Mouse (Mus musculus) lung, postnatal 25 days (tissue): ENCODE data around the gene Zwint.
A peak's percentile ranks its signal among the peaks of the same experiment; 100 is the strongest.

Experiments
- DNase-seq: peaks from one replicate; pipeline ENCODE4 v3.0.0; 2022; ENCODE audit warnings: low spot score

Zwint gene

GRCm38 (mm10) chr10:72654270-72655016 lies at the start of gene Zwint:
TSS of gene Zwint (plus strand) at chr10:72654845.
- DNase-seq = peak; percentile 97

- DNase-seq = no peak
These were observed 41.3 kb upstream of the Zwint start for GRCm38 (mm10) chr10:72613125-72613915.

GRCm38 (mm10) chr10:72616153-72616552 lies 38.5 kb upstream of the Zwint start:
- no peak for DNase-seq

GRCm38 (mm10) chr10:72620527-72620926 lies 34.1 kb upstream of the Zwint start:
- peak; percentile 67 for DNase-seq

GRCm38 (mm10) chr10:72623561-72623960 lies 31.1 kb upstream of the Zwint start:
- DNase-seq = no peak

- DNase-seq = no peak
These were observed 20.5 kb upstream of the Zwint start for GRCm38 (mm10) chr10:72634125-72634524.

- no peak for DNase-seq
These were observed 3.8 kb upstream of the Zwint start for GRCm38 (mm10) chr10:72650867-72651266.

- no peak for DNase-seq
These were observed 848 bp upstream of the Zwint start for GRCm38 (mm10) chr10:72653797-72654196.

- DNase-seq = peak; percentile 10
These were observed 418 bp downstream of the Zwint start for GRCm38 (mm10) chr10:72655017-72655509.

GRCm38 (mm10) chr10:72659198-72659597 lies 4.6 kb downstream of the Zwint start:
- DNase-seq = no peak

GRCm38 (mm10) chr10:72660350-72660749 lies 5.7 kb downstream of the Zwint start:
- no peak for DNase-seq

- DNase-seq = no peak
These were observed 13.2 kb downstream of the Zwint start for GRCm38 (mm10) chr10:72667856-72668255.

- DNase-seq = no peak
These were observed 14.4 kb downstream of the Zwint start for GRCm38 (mm10) chr10:72669086-72669485.

- DNase-seq = no peak
These were observed 21.3 kb downstream of the Zwint start for GRCm38 (mm10) chr10:72675971-72676370.

- DNase-seq = no peak
These were observed 21.9 kb downstream of the Zwint start for GRCm38 (mm10) chr10:72676550-72676949.

- DNase-seq = no peak
These were observed 24.4 kb downstream of the Zwint start for GRCm38 (mm10) chr10:72679086-72679485.

- DNase-seq = no peak
These were observed 46.4 kb downstream of the Zwint start for GRCm38 (mm10) chr10:72701092-72701491.

- no peak for DNase-seq
These were observed 59.1 kb downstream of the Zwint start for GRCm38 (mm10) chr10:72713754-72714153.
